Mouse (Mus musculus) embryonic facial prominence, embryonic 13.5 days (tissue): ENCODE data around the gene Tdrd3. TPM values are rescaled to one million over a fixed set of nuclear protein-coding genes. Genes with fewer than 3 reads are reported as not detected.

Source experiments
- ATAC-seq: fragments of 200-750 bp; cut with Nextera tagmentation; 2 replicates; pipeline ENCODE4 v1.8.0; 2017; ENCODE audit warnings: low read depth; ENCODE audit not compliant: insufficient number of reproducible peaks, insufficient read depth, low FRiP score, low TSS enrichment
- H3K27ac ChIP-seq: fragments of 300-500 bp; sonication (generic); 2 replicates; pipeline ENCODE4 v1.5.1; 2015; ENCODE audit warnings: moderate library complexity, mild to moderate bottlenecking, inconsistent platforms
- H3K27me3 ChIP-seq: fragments of 300-500 bp; sonication (generic); 2 replicates; pipeline ENCODE4 v1.6.1; 2015; ENCODE audit warnings: mild to moderate bottlenecking, inconsistent platforms
- H3K36me3 ChIP-seq: fragments of 300-500 bp; sonication (generic); 2 replicates; pipeline ENCODE4 v1.6.1; 2015; ENCODE audit warnings: mild to moderate bottlenecking, inconsistent platforms
- H3K4me1 ChIP-seq: fragments of 300-500 bp; sonication (generic); 2 replicates; pipeline ENCODE4 v1.6.1; 2015; ENCODE audit warnings: inconsistent platforms
- H3K4me2 ChIP-seq: fragments of 300-500 bp; sonication (generic); 2 replicates; pipeline ENCODE4 v1.6.1; 2015; ENCODE audit warnings: moderate library complexity, mild to moderate bottlenecking, inconsistent platforms
- H3K4me3 ChIP-seq: fragments of 300-500 bp; sonication (generic); 2 replicates; pipeline ENCODE4 v1.5.1; 2015; ENCODE audit warnings: mild to moderate bottlenecking, inconsistent platforms
- H3K9ac ChIP-seq: fragments of 300-500 bp; sonication (generic); 2 replicates; pipeline ENCODE4 v1.6.1; 2015; ENCODE audit warnings: mild to moderate bottlenecking, inconsistent platforms
- H3K9me3 ChIP-seq: fragments of 300-500 bp; sonication (generic); 2 replicates; pipeline ENCODE4 v1.6.1; 2016; ENCODE audit warnings: inconsistent platforms
- WGBS: fragments of 180-500 bp; shearing (Covaris S2); methylation state at CpG from one replicate; pipeline ENCODE4 v1.1.7; 2015; ENCODE audit warnings: mixed read lengths; 5-methylcytosine and 5-hydroxymethylcytosine counted together
- polyA plus RNA-seq: library from polyadenylated mRNA; unstranded; fragments of >200 nt; fragmentation: Nextera tagmentation; extraction: Ambion mirVana; gene quantifications from 2 replicates; pipeline ENCODE4 v1.2.1, GENCODE M21; 2015

The Tdrd3 gene
- 42.2 and 46.2 TPM in 2 replicates for polyA plus RNA-seq

- H3K27me3 ChIP-seq, result no peaks in the 10 kb centered on the region
- peak within 1 kb of the TSS; percentile 83 for H3K4me3 ChIP-seq
- under 1% methylated on average over 85 of the region's 85 CpGs for WGBS
- peak; percentile 95 for ATAC-seq
- peak within 1 kb of the TSS; percentile 95 for H3K9ac ChIP-seq
- H3K27ac ChIP-seq, result peak within 1 kb of the TSS; percentile 100
- no peaks in the 10 kb centered on the region for H3K36me3 ChIP-seq
- peak within 1 kb of the TSS; percentile 64 for H3K4me2 ChIP-seq
- H3K9me3 ChIP-seq, result no peaks in the 10 kb centered on the region
- peaks cover 17% of the 10 kb centered on the region for H3K4me1 ChIP-seq
Observed at GRCm38 (mm10) chr14:87415808-87416721, at the start of gene Tdrd3. Gene Tdrd3 (plus strand): TSS chr14:87416639.

DNA sequence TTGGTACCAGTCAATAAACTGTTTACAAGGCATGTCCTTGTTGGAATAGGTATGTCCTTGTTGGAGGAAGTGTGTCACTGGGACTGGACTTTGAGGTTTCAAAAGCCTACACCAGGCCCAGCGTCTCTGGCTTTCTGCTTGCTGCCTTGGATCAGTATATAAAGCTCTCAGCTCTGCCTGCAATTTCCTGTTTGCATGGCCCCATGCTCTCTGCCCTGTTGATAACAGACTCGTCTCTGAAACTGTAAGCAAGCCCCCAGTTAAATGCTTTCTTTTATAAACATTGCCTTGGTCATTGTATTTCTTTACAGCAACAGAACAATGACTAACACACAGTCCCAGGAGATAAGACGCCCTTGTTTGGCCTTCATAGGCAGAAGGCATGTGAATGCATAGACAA, 49.3 kb upstream of the Tdrd3 start:
- Histone ChIP-seq H3K4me2 (no peak overlapping the region), H3K36me3 (no peaks in the 10 kb centered on the region), H3K27me3 (no peaks in the 10 kb centered on the region), H3K9me3 (no peaks in the 10 kb centered on the region), H3K4me1 (no peaks in the 10 kb centered on the region), H3K4me3 (no peak overlapping the region), H3K9ac (no peak overlapping the region), H3K27ac (no peak overlapping the region)
- 58% methylated on average over 3 of the region's 3 CpGs for WGBS
- no peak for ATAC-seq

- Histone ChIP-seq H3K9ac (no peak overlapping the region), H3K4me1 (no peaks in the 10 kb centered on the region), H3K9me3 (no peaks in the 10 kb centered on the region), H3K27ac (no peak overlapping the region), H3K4me3 (no peak overlapping the region), H3K36me3 (no peaks in the 10 kb centered on the region), H3K27me3 (no peaks in the 10 kb centered on the region), H3K4me2 (no peak overlapping the region)
- 73% methylated on average over 2 of the region's 2 CpGs for whole genome bisulfite sequencing
- no peak for ATAC-seq
Observed at GRCm38 (mm10) chr14:87383041-87383440, 33.4 kb upstream of the Tdrd3 start.

DNA sequence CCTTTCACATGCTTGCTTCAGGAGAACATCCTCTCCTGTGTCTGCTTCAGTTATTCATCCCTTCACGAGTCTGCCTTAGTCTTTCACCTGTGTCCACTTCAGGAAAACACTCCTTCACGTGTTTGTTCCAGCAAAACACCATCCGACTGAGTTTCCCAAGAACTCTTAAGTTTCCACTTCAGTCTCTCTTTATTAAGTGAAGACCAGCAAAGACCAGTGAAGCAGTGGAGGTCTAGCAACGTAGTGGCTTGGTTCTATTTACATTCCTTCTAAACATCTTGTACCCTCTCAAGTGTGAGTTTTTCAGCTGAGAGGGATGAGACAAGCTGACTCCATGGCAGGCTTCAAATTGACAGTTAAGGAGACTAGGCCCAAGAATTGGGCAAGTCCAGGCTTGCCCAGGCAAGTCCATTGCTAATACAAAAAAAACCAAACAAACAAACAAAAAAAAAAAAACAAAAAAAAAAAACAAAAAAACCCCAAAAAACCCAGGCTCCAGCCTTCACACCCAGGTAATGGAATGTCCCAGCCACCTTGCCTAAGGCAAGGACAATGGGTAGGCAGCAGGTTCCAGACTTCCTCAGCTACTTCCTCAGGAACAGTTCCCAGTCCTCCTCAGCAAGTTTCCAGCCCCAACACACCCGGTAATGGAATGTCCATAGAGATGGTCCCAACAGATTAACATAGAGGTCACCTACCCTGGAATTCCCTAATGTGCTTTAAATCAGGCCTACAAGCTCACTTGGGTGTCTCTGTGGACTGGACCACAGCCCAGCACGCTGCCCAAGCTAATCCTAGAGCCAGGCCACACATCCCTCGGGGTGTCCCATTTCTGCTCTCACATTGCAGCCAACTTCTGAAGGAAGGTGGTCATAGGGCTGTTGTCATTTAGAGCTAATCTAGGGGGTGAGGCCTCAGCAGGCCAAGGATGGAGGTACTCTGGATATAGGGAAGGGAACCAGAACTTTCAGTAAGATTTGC, 31.9 kb upstream of the Tdrd3 start:
- Histone ChIP-seq H3K4me1 (no peaks in the 10 kb centered on the region), H3K27ac (no peak overlapping the region), H3K4me3 (no peak overlapping the region), H3K9ac (no peak overlapping the region), H3K9me3 (no peaks in the 10 kb centered on the region), H3K4me2 (no peak overlapping the region), H3K36me3 (no peaks in the 10 kb centered on the region), H3K27me3 (no peaks in the 10 kb centered on the region)
- no peak for ATAC-seq
- 81% methylated on average over 7 of the region's 7 CpGs for WGBS

DNA sequence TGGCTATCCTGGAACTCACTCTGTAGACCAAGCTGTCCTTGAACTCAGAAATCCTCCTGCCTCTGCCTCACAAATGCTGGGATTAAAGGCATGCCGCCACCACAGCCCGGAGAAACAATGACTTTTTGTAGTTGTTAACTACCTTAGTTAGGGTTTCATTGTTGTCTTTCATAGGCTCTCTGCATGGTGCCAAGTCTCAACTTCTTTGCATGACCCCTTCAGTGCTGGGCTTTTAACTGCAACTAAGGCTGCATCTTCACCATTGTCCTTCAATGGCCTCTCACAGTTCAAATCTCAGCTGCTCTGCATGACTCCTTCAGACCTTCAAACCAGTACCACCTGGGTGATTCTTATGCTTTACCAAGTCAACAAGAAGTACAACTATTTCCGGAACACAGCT, 23.3 kb upstream of the Tdrd3 start:
- no peak overlapping the region for H3K27ac ChIP-seq
- H3K4me1 ChIP-seq, result no peaks in the 10 kb centered on the region
- no peaks in the 10 kb centered on the region for H3K27me3 ChIP-seq
- no peaks in the 10 kb centered on the region for H3K9me3 ChIP-seq
- WGBS, result 91% methylated on average over 3 of the region's 3 CpGs
- no peak overlapping the region for H3K4me3 ChIP-seq
- no peak overlapping the region for H3K9ac ChIP-seq
- no peaks in the 10 kb centered on the region for H3K36me3 ChIP-seq
- H3K4me2 ChIP-seq, result no peak overlapping the region
- no peak for ATAC-seq

DNA sequence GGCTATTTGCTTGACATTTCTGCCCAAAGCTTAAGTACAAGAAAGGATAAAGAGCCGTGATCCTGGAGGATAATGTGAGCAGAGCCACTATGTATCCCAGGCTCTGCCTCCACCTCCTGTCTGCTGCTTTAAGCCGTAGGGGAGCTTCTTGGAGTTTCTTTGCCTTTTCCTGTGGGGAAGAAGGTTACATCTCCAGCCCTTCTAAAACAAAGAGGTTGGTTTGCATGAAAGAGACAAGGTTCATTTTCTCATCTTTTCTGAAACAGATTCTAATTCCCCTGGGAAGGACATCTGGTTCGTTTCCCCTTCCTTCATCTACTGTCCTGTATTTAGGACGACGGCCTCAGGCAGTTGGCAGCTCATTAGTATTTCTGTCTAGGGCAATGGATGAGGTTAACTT, 19.8 kb upstream of the Tdrd3 start:
- Histone ChIP-seq H3K9me3 (no peaks in the 10 kb centered on the region), H3K9ac (no peak overlapping the region), H3K4me3 (no peak overlapping the region), H3K4me1 (no peaks in the 10 kb centered on the region), H3K4me2 (no peak overlapping the region), H3K36me3 (no peaks in the 10 kb centered on the region), H3K27ac (no peak overlapping the region), H3K27me3 (no peaks in the 10 kb centered on the region)
- no peak for ATAC-seq
- WGBS, result 26% methylated on average over 5 of the region's 5 CpGs

DNA sequence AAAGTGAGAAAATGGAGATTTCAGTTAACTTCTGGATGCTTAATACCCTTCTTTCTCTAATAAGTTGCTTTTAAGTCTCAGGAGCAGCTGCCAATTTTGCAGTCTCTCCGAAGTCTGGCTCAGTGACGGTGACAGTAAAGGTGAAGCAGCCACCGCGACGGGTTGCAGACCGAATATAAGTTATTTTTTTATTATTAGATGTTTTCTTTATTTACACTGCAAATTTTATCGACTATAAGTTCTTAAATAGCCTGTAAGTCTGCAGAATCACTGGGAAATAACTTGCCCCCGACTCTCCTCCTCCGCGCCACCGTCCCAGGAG, 992 bp upstream of the Tdrd3 start:
- Histone ChIP-seq H3K4me1 (peaks cover 14% of the 10 kb centered on the region), H3K9ac (peak overlapping the region; percentile 95), H3K27ac (peak overlapping the region; percentile 100), H3K36me3 (no peaks in the 10 kb centered on the region), H3K4me3 (peak overlapping the region; percentile 83), H3K27me3 (no peaks in the 10 kb centered on the region), H3K9me3 (no peaks in the 10 kb centered on the region), H3K4me2 (peak overlapping the region; percentile 64)
- 1% methylated on average over 11 of the region's 11 CpGs for WGBS
- ATAC-seq, result no peak

- peaks cover 18% of the 10 kb centered on the region for H3K4me1 ChIP-seq
- H3K4me2 ChIP-seq, result peak overlapping the region; percentile 64
- no peaks in the 10 kb centered on the region for H3K36me3 ChIP-seq
- H3K9ac ChIP-seq, result peak overlapping the region; percentile 95
- peak; percentile 71 for ATAC-seq
- H3K9me3 ChIP-seq, result no peaks in the 10 kb centered on the region
- H3K27ac ChIP-seq, result peak overlapping the region; percentile 100
- peak overlapping the region; percentile 83 for H3K4me3 ChIP-seq
- H3K27me3 ChIP-seq, result no peaks in the 10 kb centered on the region
- under 1% methylated on average over 76 of the region's 109 CpGs for WGBS
Observed at GRCm38 (mm10) chr14:87416755-87417690, 584 bp downstream of the Tdrd3 start.

DNA sequence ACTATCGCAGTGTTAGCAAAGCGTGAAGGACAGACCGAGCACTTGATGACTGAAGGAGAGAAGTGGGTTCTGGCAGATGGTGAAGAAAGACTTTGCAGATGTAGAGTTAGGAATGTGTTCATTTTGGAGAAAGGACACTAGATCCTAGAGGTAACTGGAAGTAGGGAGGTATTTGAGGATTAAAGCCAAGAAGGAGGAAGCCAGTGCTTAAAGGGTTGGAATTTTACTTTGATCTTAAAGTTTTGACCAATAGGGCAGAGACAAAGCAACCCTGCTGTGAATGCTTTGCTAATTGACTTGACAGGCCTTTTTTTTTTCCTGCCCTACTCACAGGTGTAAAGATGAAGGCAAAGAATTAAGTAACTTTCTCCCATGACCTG, 1.2 kb downstream of the Tdrd3 start:
- Histone ChIP-seq H3K4me3 (peak overlapping the region; percentile 83), H3K4me1 (peaks cover 18% of the 10 kb centered on the region), H3K36me3 (no peaks in the 10 kb centered on the region), H3K9me3 (no peaks in the 10 kb centered on the region), H3K27ac (peak overlapping the region; percentile 100), H3K9ac (peak overlapping the region; percentile 95), H3K27me3 (no peaks in the 10 kb centered on the region), H3K4me2 (peak overlapping the region; percentile 64)
- no peak for ATAC-seq
- WGBS, result 0% methylated on average over 3 of the region's 3 CpGs

DNA sequence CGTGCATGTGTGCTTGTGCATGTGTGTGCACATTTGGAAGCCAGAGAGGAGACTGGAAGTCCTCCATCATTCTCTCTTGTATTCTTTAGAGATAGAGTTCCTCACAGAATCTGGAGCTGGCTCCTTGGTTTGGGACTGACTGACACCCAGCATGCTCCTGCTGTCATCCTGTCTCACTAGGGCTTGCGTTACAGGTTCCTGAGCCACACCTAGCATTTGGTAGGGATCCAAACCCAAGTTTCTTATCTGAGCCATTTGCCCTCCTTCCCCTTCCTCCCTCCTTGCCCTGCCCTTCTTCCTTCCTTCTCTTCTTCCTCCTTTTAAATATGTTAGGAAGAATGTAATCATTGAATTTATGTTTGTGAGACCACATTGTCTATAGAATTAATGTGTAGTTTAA, 3.3 kb downstream of the Tdrd3 start:
- no peaks in the 10 kb centered on the region for H3K36me3 ChIP-seq
- H3K9ac ChIP-seq, result no peak overlapping the region
- no peaks in the 10 kb centered on the region for H3K27me3 ChIP-seq
- 79% methylated on average over 2 of the region's 2 CpGs for WGBS
- H3K9me3 ChIP-seq, result no peaks in the 10 kb centered on the region
- H3K27ac ChIP-seq, result no peak overlapping the region
- no peak for ATAC-seq
- no peak overlapping the region for H3K4me3 ChIP-seq
- H3K4me1 ChIP-seq, result peaks cover 28% of the 10 kb centered on the region
- H3K4me2 ChIP-seq, result no peak overlapping the region

GRCm38 (mm10) chr14:87420576-87420975, 4.1 kb downstream of the Tdrd3 start:
- H3K4me3 ChIP-seq, result no peak overlapping the region
- whole genome bisulfite sequencing, result 76% methylated on average over 4 of the region's 4 CpGs
- H3K27me3 ChIP-seq, result no peaks in the 10 kb centered on the region
- ATAC-seq, result no peak
- H3K9me3 ChIP-seq, result no peaks in the 10 kb centered on the region
- no peak overlapping the region for H3K4me2 ChIP-seq
- no peak overlapping the region for H3K9ac ChIP-seq
- H3K36me3 ChIP-seq, result no peaks in the 10 kb centered on the region
- peaks cover 28% of the 10 kb centered on the region for H3K4me1 ChIP-seq
- no peak overlapping the region for H3K27ac ChIP-seq
